Mouse (Mus musculus): Measurements from ENCODE around the gene Cyp4f13. TPM values are rescaled to one million over a fixed set of nuclear protein-coding genes. Genes with fewer than 3 reads are reported as not detected.
A peak's percentile ranks its signal among the peaks of the same experiment; 100 is the strongest.

Cyp4f13 gene
- polyA plus RNA-seq, 1 experiment from 2014 or later: 11.4 TPM

GRCm38 (mm10) chr17:32901751-32902525, 45.3 kb downstream of the Cyp4f13 start:
- H3K9ac ChIP-seq: no peak overlapping the region
- H3K4me1 ChIP-seq: no peaks in the 10 kb centered on the region
- H3K4me2 ChIP-seq: no peak overlapping the region
- no peaks in the 10 kb centered on the region for H3K9me3 ChIP-seq
- H3K36me3 ChIP-seq: no peaks in the 10 kb centered on the region
- WGBS: 33% methylated on average over 1 of the region's 1 CpGs
- peaks cover 7% of the 10 kb centered on the region; the same call in 1 of the 2 replicates for H3K27me3 ChIP-seq
- ATAC-seq (ENCODE audit: borderline replicate concordance, extremely low read depth, low FRiP score, low TSS enrichment): no peak
- no peak overlapping the region for H3K4me3 ChIP-seq
- no peak overlapping the region for H3K27ac ChIP-seq

- H3K4me2 ChIP-seq: no peak overlapping the region
- no peak overlapping the region for H3K4me3 ChIP-seq
- no peak overlapping the region for H3K9ac ChIP-seq
- no peak overlapping the region for H3K27ac ChIP-seq
- no peak for ATAC-seq (ENCODE audit: borderline replicate concordance, extremely low read depth, low FRiP score, low TSS enrichment)
- 79% methylated on average over 4 of the region's 4 CpGs for WGBS
- H3K4me1 ChIP-seq: peaks cover 4% of the 10 kb centered on the region
- H3K27me3 ChIP-seq: no peaks in the 10 kb centered on the region
- H3K9me3 ChIP-seq: no peaks in the 10 kb centered on the region
- H3K36me3 ChIP-seq: no peaks in the 10 kb centered on the region
Measured at GRCm38 (mm10) chr17:32895421-32895820, 51.8 kb downstream of the Cyp4f13 start.

GRCm38 (mm10) chr17:32893901-32894300, 53.3 kb downstream of the Cyp4f13 start:
- WGBS: 76% methylated on average over 3 of the region's 3 CpGs
- Histone ChIP-seq H3K27me3 (no peaks in the 10 kb centered on the region), H3K27ac (no peak overlapping the region), H3K4me3 (no peak overlapping the region), H3K9me3 (no peaks in the 10 kb centered on the region), H3K4me2 (no peak overlapping the region), H3K9ac (no peak overlapping the region), H3K4me1 (peaks cover 12% of the 10 kb centered on the region), H3K36me3 (no peaks in the 10 kb centered on the region)
- no peak for ATAC-seq (ENCODE audit: borderline replicate concordance, extremely low read depth, low FRiP score, low TSS enrichment)

- Histone ChIP-seq H3K4me1 (peaks cover 12% of the 10 kb centered on the region), H3K27ac (peak within 1 kb of the TSS; percentile 75), H3K4me2 (peak within 1 kb of the TSS; percentile 68), H3K9me3 (no peaks in the 10 kb centered on the region), H3K27me3 (no peaks in the 10 kb centered on the region), H3K36me3 (no peaks in the 10 kb centered on the region), H3K4me3 (peak within 1 kb of the TSS; percentile 61), H3K9ac (peak within 1 kb of the TSS; percentile 73)
- 13% methylated on average over 33 of the region's 33 CpGs for WGBS
- ATAC-seq (ENCODE audit: borderline replicate concordance, extremely low read depth, low FRiP score, low TSS enrichment): peak; percentile 97
Measured at GRCm38 (mm10) chr17:32891239-32892180, 55.7 kb downstream of the Cyp4f13 start, which contains the start of gene Zfp870. Gene Zfp870, minus strand, starts transcription at chr17:32891642.

- H3K36me3 ChIP-seq: no peaks in the 10 kb centered on the region
- H3K4me3 ChIP-seq: peak overlapping the region; percentile 61
- H3K4me1 ChIP-seq: peaks cover 12% of the 10 kb centered on the region
- 2% methylated on average over 11 of the region's 11 CpGs for WGBS
- peak overlapping the region; percentile 75 for H3K27ac ChIP-seq
- H3K27me3 ChIP-seq: no peaks in the 10 kb centered on the region
- ATAC-seq (ENCODE audit: borderline replicate concordance, extremely low read depth, low FRiP score, low TSS enrichment): peak; percentile 24
- H3K4me2 ChIP-seq: peak overlapping the region; percentile 68
- H3K9me3 ChIP-seq: no peaks in the 10 kb centered on the region
- peak overlapping the region; percentile 73 for H3K9ac ChIP-seq
Measured at GRCm38 (mm10) chr17:32890852-32891238, 56.4 kb downstream of the Cyp4f13 start.

GRCm38 (mm10) chr17:32889611-32890010, 57.6 kb downstream of the Cyp4f13 start:
- WGBS: 92% methylated on average over 6 of the region's 6 CpGs
- no peak overlapping the region; the same call in 1 of the 2 replicates for H3K4me2 ChIP-seq
- ATAC-seq (ENCODE audit: borderline replicate concordance, extremely low read depth, low FRiP score, low TSS enrichment): no peak

GRCm38 (mm10) chr17:32880320-32881218, 66.6 kb downstream of the Cyp4f13 start:
- no peaks in the 10 kb centered on the region for H3K9me3 ChIP-seq
- no peak overlapping the region for H3K4me2 ChIP-seq
- H3K27me3 ChIP-seq: no peaks in the 10 kb centered on the region; the same call in 1 of the 2 replicates
- H3K4me1 ChIP-seq: peaks cover 7% of the 10 kb centered on the region; the same call in 1 of the 2 replicates
- peaks cover 39% of the 10 kb centered on the region for H3K36me3 ChIP-seq
- H3K27ac ChIP-seq: no peak overlapping the region
- H3K4me3 ChIP-seq: no peak overlapping the region
- no peak overlapping the region for H3K9ac ChIP-seq
- 85% methylated on average over 14 of the region's 14 CpGs for WGBS
- no peak for ATAC-seq (ENCODE audit: borderline replicate concordance, extremely low read depth, low FRiP score, low TSS enrichment)

More at GRCm38 (mm10) chr17:32889611-32890010, 57.6 kb downstream of the Cyp4f13 start:
- H3K4me1 ChIP-seq: peaks cover 12% of the 10 kb centered on the region
- H3K36me3 ChIP-seq: no peaks in the 10 kb centered on the region
- H3K27ac ChIP-seq: no peak overlapping the region
- no peak overlapping the region for H3K4me3 ChIP-seq
- no peaks in the 10 kb centered on the region for H3K27me3 ChIP-seq
- no peak overlapping the region for H3K9ac ChIP-seq
- no peaks in the 10 kb centered on the region for H3K9me3 ChIP-seq

GRCm38 (mm10) chr17:32878773-32879172, 68.4 kb downstream of the Cyp4f13 start:
- H3K27me3 ChIP-seq: no peaks in the 10 kb centered on the region; the same call in 1 of the 2 replicates
- no peak overlapping the region for H3K27ac ChIP-seq
- no peak overlapping the region for H3K4me3 ChIP-seq
- H3K9me3 ChIP-seq: no peaks in the 10 kb centered on the region
- ATAC-seq (ENCODE audit: borderline replicate concordance, extremely low read depth, low FRiP score, low TSS enrichment): no peak
- no peak overlapping the region for H3K4me2 ChIP-seq
- H3K9ac ChIP-seq: no peak overlapping the region
- H3K36me3 ChIP-seq: peaks cover 32% of the 10 kb centered on the region
- peaks cover 7% of the 10 kb centered on the region; the same call in 1 of the 2 replicates for H3K4me1 ChIP-seq
- WGBS: 86% methylated on average over 11 of the region's 11 CpGs

GRCm38 (mm10) chr17:32877471-32878171, 69.6 kb downstream of the Cyp4f13 start:
- Histone ChIP-seq H3K27me3 (no peaks in the 10 kb centered on the region; the same call in 1 of the 2 replicates), H3K4me1 (peaks cover 7% of the 10 kb centered on the region; the same call in 1 of the 2 replicates), H3K9ac (peak overlapping the region; percentile 19; the same call in 1 of the 2 replicates), H3K27ac (no peak overlapping the region), H3K9me3 (no peaks in the 10 kb centered on the region), H3K4me2 (peak overlapping the region; percentile 52), H3K36me3 (peaks cover 20% of the 10 kb centered on the region), H3K4me3 (peak overlapping the region; percentile 23)
- ATAC-seq (ENCODE audit: borderline replicate concordance, extremely low read depth, low FRiP score, low TSS enrichment): 0 out of 2 replicates have a peak, but pooled peaks have one; percentile 23
- 5% methylated on average over 22 of the region's 22 CpGs for WGBS
